Mouse (Mus musculus) liver, embryonic 14 days (tissue): ENCODE measurements around the gene Bdnf. TPM values are rescaled to one million over a fixed set of nuclear protein-coding genes. Genes with fewer than 3 reads are reported as not detected.

Source experiments
- polyA plus RNA-seq: library from polyadenylated mRNA; depleted of rRNA; stranded (reverse); fragments of >200 nt; gene quantifications from 2 replicates; pipeline ENCODE4 v1.2.3, GENCODE M21; 2012; rRNA removed

The Bdnf gene
- polyA plus RNA-seq: 0.02 and 0.06 TPM in 2 replicates

GRCm38 (mm10) chr2:109674532-109674931, at the start of gene Bdnf:
Gene Bdnf, plus strand, starts transcription at chr2:109674700.

Other genes starting within 250 kb of the Bdnf start
- 7.8 and 9.6 TPM in 2 replicates for gene Lin7c, start 216.2 kb downstream of the Bdnf start, polyA plus RNA-seq
- 3.3 and 3.9 TPM in 2 replicates for gene Lgr4, start 242.9 kb downstream of the Bdnf start, polyA plus RNA-seq